Mouse (Mus musculus) midbrain, embryonic 13.5 days (tissue): ENCODE results near the gene Kcnj16. TPM values are rescaled to one million over a fixed set of nuclear protein-coding genes. Genes with fewer than 3 reads are reported as not detected.
A peak's percentile ranks its signal among the peaks of the same experiment; 100 is the strongest.

ENCODE experiments used
- ATAC-seq: fragments of 200-750 bp; cut with Nextera tagmentation; 2 replicates; pipeline ENCODE4 v1.8.0; 2017; ENCODE audit warnings: mild to moderate bottlenecking, moderate TSS enrichment, moderate library complexity
- H3K27ac ChIP-seq: fragments of 300-500 bp; sonication (generic); 2 replicates; pipeline ENCODE4 v1.5.1; 2015; ENCODE audit warnings: inconsistent platforms, mild to moderate bottlenecking, moderate library complexity
- H3K27me3 ChIP-seq: fragments of 300-500 bp; sonication (generic); 2 replicates; pipeline ENCODE4 v1.6.1; 2015; ENCODE audit warnings: mild to moderate bottlenecking, inconsistent platforms
- H3K36me3 ChIP-seq: fragments of 300-500 bp; sonication (generic); 2 replicates; pipeline ENCODE4 v1.6.1; 2015; ENCODE audit warnings: mild to moderate bottlenecking, inconsistent platforms
- H3K4me1 ChIP-seq: fragments of 300-500 bp; sonication (generic); replicated peaks from 2 replicates; pipeline ENCODE4 v1.6.1; 2015; ENCODE audit warnings: inconsistent platforms
- H3K4me2 ChIP-seq: fragments of 300-500 bp; sonication (generic); replicated peaks from 2 replicates; pipeline ENCODE4 v1.6.1; 2015; ENCODE audit warnings: moderate library complexity, mild to moderate bottlenecking, inconsistent platforms
- H3K4me3 ChIP-seq: fragments of 300-500 bp; sonication (generic); replicated peaks from 2 replicates; pipeline ENCODE4 v1.5.1; 2015; ENCODE audit warnings: mild to moderate bottlenecking, inconsistent platforms
- H3K9ac ChIP-seq: fragments of 300-500 bp; sonication (generic); replicated peaks from 2 replicates; pipeline ENCODE4 v1.6.1; 2015; ENCODE audit warnings: mild to moderate bottlenecking, inconsistent platforms
- H3K9me3 ChIP-seq: fragments of 300-500 bp; sonication (generic); 2 replicates; pipeline ENCODE4 v1.6.1; 2016; ENCODE audit warnings: mild to moderate bottlenecking, inconsistent platforms
- WGBS: fragments of 180-500 bp; shearing (Covaris S2); methylation state at CpG from one replicate; pipeline ENCODE4 v1.1.7; 2015; 5-methylcytosine and 5-hydroxymethylcytosine counted together
- polyA plus RNA-seq: library from polyadenylated mRNA; unstranded; fragments of >200 nt; fragmentation: Nextera tagmentation; extraction: Ambion mirVana; gene quantifications from 2 replicates; pipeline ENCODE4 v1.2.1, GENCODE M21; 2015

Kcnj16 gene
- polyA plus RNA-seq, 1 experiment from 2014 or later: 0.24 TPM

DNA sequence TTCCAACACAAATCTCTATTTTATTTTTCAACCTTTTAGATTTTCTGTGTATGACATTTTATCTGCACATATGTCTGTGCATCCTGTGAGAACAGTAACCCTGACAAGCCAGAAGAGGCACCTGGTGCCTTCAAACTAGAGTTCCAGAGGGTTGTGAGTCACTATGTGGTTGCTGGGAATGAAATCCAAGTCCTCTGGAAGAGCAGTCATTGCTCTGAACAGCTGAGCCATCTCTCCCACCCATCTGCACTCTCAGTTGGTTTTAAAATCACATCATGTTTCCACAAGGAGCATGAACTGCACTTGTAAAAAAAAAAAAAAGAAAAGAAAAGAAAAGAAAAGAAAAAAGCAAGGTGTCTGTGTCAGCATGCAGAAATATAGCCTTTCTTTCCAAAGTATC is 91.6 kb downstream of the Kcnj16 start:
- H3K9ac ChIP-seq: no peak overlapping the region
- peaks cover 10% of the 10 kb centered on the region; the same call in 1 of the 2 replicates for H3K4me1 ChIP-seq
- H3K4me3 ChIP-seq: no peak overlapping the region
- H3K27ac ChIP-seq: no peak overlapping the region
- no peaks in the 10 kb centered on the region for H3K27me3 ChIP-seq
- H3K9me3 ChIP-seq: no peaks in the 10 kb centered on the region
- no peaks in the 10 kb centered on the region for H3K36me3 ChIP-seq
- no peak for ATAC-seq
- no peak overlapping the region for H3K4me2 ChIP-seq

- Histone ChIP-seq H3K36me3 (no peaks in the 10 kb centered on the region), H3K4me1 (peaks cover 18% of the 10 kb centered on the region), H3K9me3 (no peaks in the 10 kb centered on the region), H3K27ac (no peak overlapping the region), H3K27me3 (no peaks in the 10 kb centered on the region), H3K9ac (no peak overlapping the region), H3K4me3 (no peak overlapping the region), H3K4me2 (no peak overlapping the region)
- ATAC-seq: no peak
- 31% methylated on average over 5 of the region's 5 CpGs for WGBS
Measured at GRCm38 (mm10) chr11:111060216-111060615, 92.4 kb downstream of the Kcnj16 start.

- peak overlapping the region; percentile 31 for H3K27ac ChIP-seq
- WGBS: under 1% methylated on average over 24 of the region's 25 CpGs
Measured at GRCm38 (mm10) chr11:111064751-111065527, 97.1 kb downstream of the Kcnj16 start.

GRCm38 (mm10) chr11:111065635-111066298 is 97.9 kb downstream of the Kcnj16 start, which contains the start of gene Kcnj2:
Kcnj2 (plus strand) TSS chr11:111066164.
- peak within 1 kb of the TSS; percentile 95 for H3K4me2 ChIP-seq
- H3K9ac ChIP-seq: peak within 1 kb of the TSS; percentile 68
- peak within 1 kb of the TSS; percentile 67 for H3K4me3 ChIP-seq
- peak; percentile 99 for ATAC-seq
- H3K27ac ChIP-seq: peak within 1 kb of the TSS; percentile 56
- peaks cover 32% of the 10 kb centered on the region for H3K4me1 ChIP-seq
- H3K36me3 ChIP-seq: no peaks in the 10 kb centered on the region
- no peaks in the 10 kb centered on the region for H3K9me3 ChIP-seq
- H3K27me3 ChIP-seq: peaks cover 22% of the 10 kb centered on the region
- WGBS: under 1% methylated on average over 27 of the region's 28 CpGs

More at GRCm38 (mm10) chr11:111064751-111065527, 97.1 kb downstream of the Kcnj16 start:
- peak overlapping the region; percentile 68 for H3K9ac ChIP-seq
- H3K36me3 ChIP-seq: no peaks in the 10 kb centered on the region
- H3K4me2 ChIP-seq: peak overlapping the region; percentile 95
- peak; percentile 59 for ATAC-seq
- H3K27me3 ChIP-seq: peaks cover 22% of the 10 kb centered on the region
- H3K9me3 ChIP-seq: no peaks in the 10 kb centered on the region
- peaks cover 37% of the 10 kb centered on the region for H3K4me1 ChIP-seq
- peak overlapping the region; percentile 67 for H3K4me3 ChIP-seq

DNA sequence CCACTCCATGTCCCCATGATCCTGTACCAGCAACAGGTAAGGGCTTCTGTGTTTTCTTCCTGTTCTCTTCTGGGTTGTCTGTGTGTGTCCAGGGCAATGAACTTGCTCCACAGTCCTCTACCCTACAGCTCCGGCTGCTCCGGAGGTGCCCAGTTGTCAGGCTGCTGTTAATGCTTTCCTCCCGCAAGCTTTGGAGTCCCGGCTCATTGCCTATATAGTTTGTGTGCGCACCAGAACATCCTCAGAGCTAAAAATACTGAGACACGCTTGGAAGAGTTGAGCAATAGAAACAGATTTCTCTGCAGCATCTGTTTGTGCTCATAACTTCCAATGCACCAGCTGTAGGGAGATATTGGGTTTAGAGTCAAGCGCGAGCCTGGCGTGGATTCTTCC is 98.5 kb downstream of the Kcnj16 start:
- H3K9me3 ChIP-seq: no peaks in the 10 kb centered on the region
- peaks cover 22% of the 10 kb centered on the region for H3K27me3 ChIP-seq
- peak overlapping the region; percentile 95 for H3K4me2 ChIP-seq
- H3K4me1 ChIP-seq: peaks cover 32% of the 10 kb centered on the region
- H3K36me3 ChIP-seq: no peaks in the 10 kb centered on the region
- peak; percentile 71 for ATAC-seq
- peak overlapping the region; percentile 67 for H3K4me3 ChIP-seq
- WGBS: under 1% methylated on average over 9 of the region's 9 CpGs
- no peak overlapping the region for H3K27ac ChIP-seq
- 0 out of 2 replicates have a peak overlapping the region, but pooled peaks have one; percentile 37 for H3K9ac ChIP-seq

GRCm38 (mm10) chr11:111067787-111068186 is 100.0 kb downstream of the Kcnj16 start:
- peak overlapping the region; percentile 67 for H3K4me3 ChIP-seq
- no peak for ATAC-seq
- no peaks in the 10 kb centered on the region for H3K9me3 ChIP-seq
- peaks cover 32% of the 10 kb centered on the region for H3K4me1 ChIP-seq
- 68% methylated on average over 3 of the region's 3 CpGs for WGBS
- no peak overlapping the region for H3K9ac ChIP-seq
- no peaks in the 10 kb centered on the region for H3K36me3 ChIP-seq
- H3K4me2 ChIP-seq: peak overlapping the region; percentile 95
- H3K27ac ChIP-seq: no peak overlapping the region
- H3K27me3 ChIP-seq: peaks cover 22% of the 10 kb centered on the region

DNA sequence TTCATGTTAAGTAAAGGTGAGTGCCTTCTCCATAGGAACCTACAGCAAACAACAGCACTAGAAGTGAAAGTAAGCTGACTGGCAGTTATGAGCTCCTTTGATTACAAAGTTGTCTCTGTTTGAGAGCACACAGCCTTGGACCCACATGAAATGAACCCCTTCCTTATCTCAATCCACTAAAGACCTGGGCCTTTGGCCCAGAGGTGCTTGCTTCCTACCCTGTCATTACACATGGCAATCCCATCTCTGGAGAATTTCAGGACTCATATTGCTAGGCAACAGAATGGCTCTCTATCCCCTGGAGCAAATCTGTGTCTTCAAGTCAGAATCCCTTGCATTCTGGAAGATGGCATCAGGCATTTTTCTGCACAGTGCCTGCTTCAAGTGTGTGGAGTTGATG is 102.6 kb downstream of the Kcnj16 start:
- no peaks in the 10 kb centered on the region for H3K36me3 ChIP-seq
- ATAC-seq: no peak
- H3K27me3 ChIP-seq: peaks cover 22% of the 10 kb centered on the region

GRCm38 (mm10) chr11:111074131-111074530 is 106.3 kb downstream of the Kcnj16 start:
- no peak overlapping the region for H3K4me3 ChIP-seq
- no peaks in the 10 kb centered on the region for H3K4me1 ChIP-seq
- no peak overlapping the region for H3K4me2 ChIP-seq
- ATAC-seq: no peak
- no peaks in the 10 kb centered on the region for H3K36me3 ChIP-seq
- H3K9ac ChIP-seq: no peak overlapping the region
- no peaks in the 10 kb centered on the region for H3K27me3 ChIP-seq
- no peaks in the 10 kb centered on the region for H3K9me3 ChIP-seq
- no peak overlapping the region for H3K27ac ChIP-seq

More for the DNA sequence above, 102.6 kb downstream of the Kcnj16 start:
- Histone ChIP-seq H3K9ac (no peak overlapping the region), H3K4me2 (no peak overlapping the region), H3K4me3 (no peak overlapping the region), H3K27ac (no peak overlapping the region), H3K4me1 (peaks cover 17% of the 10 kb centered on the region), H3K9me3 (no peaks in the 10 kb centered on the region)

Other genes with a start within 250 kb of the Kcnj16 start
- gene Kcnj2, start 98.1 kb downstream of the Kcnj16 start, polyA plus RNA-seq: 1.3 TPM in 2 replicates